In the genomic region with DNA sequence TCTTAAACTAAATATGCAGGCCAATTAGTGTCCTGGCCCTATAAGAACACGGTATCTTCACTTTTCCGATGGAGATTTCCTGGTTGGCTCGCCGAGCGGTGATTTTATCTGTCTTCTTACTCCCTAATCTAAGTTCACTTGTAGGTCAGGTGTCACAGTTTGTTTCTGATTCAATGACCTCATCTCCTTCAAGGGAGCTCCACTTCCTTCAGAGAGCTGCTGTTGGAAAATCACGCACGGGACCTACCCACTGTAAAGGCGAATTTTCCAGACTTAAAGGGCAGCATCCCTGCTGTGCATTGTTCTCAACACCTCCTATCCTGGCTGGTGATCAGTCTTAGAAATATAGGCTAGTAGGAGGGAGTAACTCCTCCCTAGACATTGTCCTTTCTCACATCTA, we compare ENCODE assay signal across 18 mouse cellular contexts.
DNase-seq lines count a peak whose midpoint lies in the region; ATAC-seq and TF ChIP-seq lines count a peak whose summit lies in the region.
"Had no signal": no experiment of that assay in that cellular context is flagged by ENCODE, and none has a peak within 500 bp of the region (broad histone marks: within the 10 kb centered on the region; RNA-seq: fewer than 3 reads in every experiment).

No protein-coding gene starts in this region.

- peak; percentile 90 for DNase-seq in heart, adult 11 months
- DNase-seq in heart, postnatal 14 days, result no peak
- DNase-seq in kidney, postnatal 0 days (ENCODE audit: low spot score), result peak; percentile 28
- no peak for DNase-seq in kidney, adult 11 months
- peak; percentile 80 for DNase-seq in ZHBTc4 (ENCODE audit: low read depth, low spot score)
- peak; percentile 12 for DNase-seq in retina, embryonic 14.5 days (ENCODE audit: low spot score)
- DNase-seq in left cerebral cortex, adult 9 months (ENCODE audit: low spot score in 2 of 2), result no peak
- DNase-seq: cerebellum, postnatal 25 days; gastrocnemius, postnatal 36 days; kidney, adult 8-10 months; layer of hippocampus, adult 9-11 months; liver, postnatal 0 days; right cerebral cortex, postnatal 4 days had no signal

- H3K27me3 ChIP-seq in kidney, postnatal 0 days (ENCODE audit: insufficient read depth, low read length), result no peaks in the 10 kb centered on the region
- no peaks in the 10 kb centered on the region for H3K27me3 ChIP-seq in hindbrain, embryonic 13.5 days
- H3K27me3 ChIP-seq: embryonic facial prominence, embryonic 13.5 days; limb, embryonic 15.5 days; megakaryocyte, embryonic 14.5 days had no signal

- no peak for TF ChIP-seq CTCF in kidney, postnatal 0 days (IDR thresholded peaks at IDR 0.05; ENCODE audit: low read depth)

- no peak; the same call in 1 of the 2 replicates for ATAC-seq in kidney, postnatal 0 days (replicated peaks; ENCODE audit: low FRiP score, low read depth)
- no peak for ATAC-seq in hindbrain, embryonic 13.5 days (ENCODE audit: low FRiP score)
- ATAC-seq: liver, postnatal 0 days had no signal

- H3K9ac ChIP-seq in kidney, postnatal 0 days (ENCODE audit: low read depth, low read length), result no peak overlapping the region
- no peak overlapping the region for H3K9ac ChIP-seq in hindbrain, embryonic 13.5 days
- H3K9ac ChIP-seq: embryonic facial prominence, embryonic 13.5 days; limb, embryonic 15.5 days; liver, postnatal 0 days had no signal

- H3K4me3 ChIP-seq in kidney, postnatal 0 days (replicated peaks; ENCODE audit: low read depth, low read length), result no peak overlapping the region
- H3K4me3 ChIP-seq in hindbrain, embryonic 13.5 days, result no peak overlapping the region
- H3K4me3 ChIP-seq: embryonic facial prominence, embryonic 13.5 days; hindbrain, embryonic 10.5 days; limb, embryonic 15.5 days; megakaryocyte, embryonic 14.5 days had no signal

- H3K4me1 ChIP-seq in kidney, postnatal 0 days (replicated peaks; ENCODE audit: insufficient read depth, low read length), result no peaks in the 10 kb centered on the region
- H3K4me1 ChIP-seq in hindbrain, embryonic 13.5 days (replicated peaks), result no peaks in the 10 kb centered on the region
- H3K4me1 ChIP-seq: embryonic facial prominence, embryonic 13.5 days; hindbrain, embryonic 10.5 days; limb, embryonic 15.5 days; megakaryocyte, embryonic 14.5 days had no signal

- H3K36me3 ChIP-seq in kidney, postnatal 0 days (ENCODE audit: insufficient read depth, low read length), result no peaks in the 10 kb centered on the region
- no peaks in the 10 kb centered on the region for H3K36me3 ChIP-seq in hindbrain, embryonic 13.5 days
- H3K36me3 ChIP-seq: embryonic facial prominence, embryonic 13.5 days; hindbrain, embryonic 10.5 days; limb, embryonic 15.5 days had no signal

- intact Hi-C loops in heart, postnatal 14 days (cut with DNase I), result no loop called here

- no peak overlapping the region for H3K27ac ChIP-seq in kidney, postnatal 0 days
- H3K27ac ChIP-seq in hindbrain, embryonic 13.5 days, result no peak overlapping the region
- H3K27ac ChIP-seq: embryonic facial prominence, embryonic 13.5 days; hindbrain, embryonic 10.5 days; limb, embryonic 15.5 days had no signal

- no peaks in the 10 kb centered on the region for H3K9me3 ChIP-seq in kidney, postnatal 0 days (replicated peaks; ENCODE audit: low read length)
- H3K9me3 ChIP-seq in hindbrain, embryonic 13.5 days, result no peaks in the 10 kb centered on the region
- H3K9me3 ChIP-seq: embryonic facial prominence, embryonic 13.5 days; hindbrain, embryonic 10.5 days; limb, embryonic 15.5 days; megakaryocyte, embryonic 14.5 days had no signal

- WGBS in kidney, postnatal 0 days, result 33% methylated on average over 8 of the region's 8 CpGs
- WGBS in hindbrain, embryonic 13.5 days, result 58% methylated on average over 8 of the region's 8 CpGs

- no peak overlapping the region for H3K4me2 ChIP-seq in kidney, postnatal 0 days (ENCODE audit: low read length)
- no peak overlapping the region for H3K4me2 ChIP-seq in hindbrain, embryonic 13.5 days
- H3K4me2 ChIP-seq: embryonic facial prominence, embryonic 13.5 days; limb, embryonic 15.5 days had no signal

Comparison
In these comparisons a context has a peak if more than half of its experiments do, and no peak if none do; other contexts are left out.
1. DNase-seq: peak in heart, adult 11 months (single experiment), kidney, postnatal 0 days (single experiment), ZHBTc4 (single experiment) and retina, embryonic 14.5 days (single experiment); none in heart, postnatal 14 days (0 of 2), kidney, adult 11 months (single experiment) and left cerebral cortex, adult 9 months (0 of 2).